Mouse (Mus musculus) spleen, adult 18-20 months (tissue): ENCODE measurements around the gene Magi1.

Source experiments
- DNase-seq, 2 experiments: peaks; one replicate each; pipeline ENCODE4 v3.0.0; 2022; ENCODE audit warnings: mixed read lengths in 2 of 2

Gene Magi1

DNA sequence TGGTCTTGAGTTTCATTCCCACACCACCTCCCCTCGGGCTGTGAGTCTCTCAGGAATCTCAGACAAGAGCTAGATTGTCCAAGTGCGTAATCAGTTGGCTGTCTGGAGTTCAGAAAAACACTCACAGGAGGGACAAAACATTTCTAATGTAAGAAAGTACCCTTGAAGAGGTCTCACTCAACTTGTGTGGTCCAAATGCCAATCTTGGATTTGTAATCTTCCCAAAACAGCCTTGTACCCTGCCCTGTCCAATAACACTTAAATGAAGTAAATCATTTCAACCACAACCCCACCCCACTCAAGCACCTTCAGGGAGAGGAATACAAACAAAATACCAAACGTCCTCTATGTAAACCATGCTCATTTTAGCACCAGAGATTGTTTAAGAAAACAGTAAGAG, 82.8 kb downstream of the Magi1 start:
- no peak for DNase-seq

DNA sequence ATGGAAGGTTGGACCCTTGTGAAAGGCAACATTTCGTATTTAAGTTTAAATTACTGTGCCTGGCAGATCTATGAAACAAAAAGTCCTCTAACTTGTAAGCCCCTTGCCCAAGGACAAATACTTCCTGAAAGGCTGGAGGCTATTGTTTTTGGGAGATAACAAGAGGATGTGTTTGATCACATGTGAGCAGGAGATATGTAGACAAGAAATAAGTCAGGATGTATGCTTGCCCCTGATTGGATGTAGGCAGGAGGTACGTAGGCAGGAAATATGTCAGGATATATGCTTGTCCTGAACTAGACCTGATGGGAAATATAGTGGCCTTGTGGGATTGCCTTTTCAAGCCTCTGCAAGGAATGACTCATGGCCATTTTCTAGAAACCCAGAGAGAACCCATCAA, 84.0 kb downstream of the Magi1 start:
- DNase-seq, result no peak

DNA sequence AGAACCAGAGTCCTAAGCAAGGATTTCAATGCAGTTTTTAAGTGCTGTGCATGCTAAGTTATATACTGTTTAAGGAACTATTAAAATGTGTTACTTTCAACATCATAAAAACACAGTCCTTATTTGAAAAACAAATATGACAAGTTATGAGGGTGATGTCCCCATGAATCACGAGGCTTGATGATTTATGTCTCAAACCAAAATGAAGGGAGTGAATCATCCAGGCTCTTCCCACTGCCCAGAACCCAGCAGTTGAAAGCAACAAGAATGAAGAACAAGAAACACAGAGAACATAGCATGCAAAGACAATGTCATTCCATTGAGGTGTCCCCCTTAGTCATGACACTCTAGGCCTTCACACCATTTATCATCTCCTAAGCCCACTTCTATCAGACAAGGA, 85.9 kb downstream of the Magi1 start:
- no peak for DNase-seq

DNA sequence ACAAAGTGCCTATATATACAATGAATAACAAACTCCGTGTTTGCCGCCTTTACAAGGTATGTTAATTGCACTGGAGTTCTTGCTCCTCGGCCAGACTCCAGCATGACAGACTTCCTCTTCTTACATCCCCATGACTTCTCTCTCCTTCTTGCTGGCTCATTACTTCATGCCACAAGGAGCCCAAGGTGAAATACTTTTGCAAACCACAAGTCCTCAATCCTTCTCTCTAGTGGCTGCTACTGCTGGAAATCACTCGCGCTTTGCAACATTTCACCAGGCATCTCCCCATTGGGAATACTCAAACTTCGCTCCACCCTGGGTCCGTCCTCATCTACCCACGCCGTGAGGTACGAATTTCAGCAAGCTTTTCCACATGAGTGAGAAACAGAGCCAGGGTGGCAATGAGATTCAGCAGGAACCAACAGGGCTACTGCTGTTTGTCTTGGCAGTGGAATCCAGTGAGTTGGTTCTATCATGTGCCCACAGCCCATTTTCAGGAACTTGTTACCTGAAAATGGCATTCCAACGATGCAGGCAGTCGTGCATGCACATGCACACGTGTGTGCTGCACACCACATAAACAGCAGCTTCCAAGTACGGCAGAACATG, 88.3 kb downstream of the Magi1 start:
- DNase-seq, result no peak

DNA sequence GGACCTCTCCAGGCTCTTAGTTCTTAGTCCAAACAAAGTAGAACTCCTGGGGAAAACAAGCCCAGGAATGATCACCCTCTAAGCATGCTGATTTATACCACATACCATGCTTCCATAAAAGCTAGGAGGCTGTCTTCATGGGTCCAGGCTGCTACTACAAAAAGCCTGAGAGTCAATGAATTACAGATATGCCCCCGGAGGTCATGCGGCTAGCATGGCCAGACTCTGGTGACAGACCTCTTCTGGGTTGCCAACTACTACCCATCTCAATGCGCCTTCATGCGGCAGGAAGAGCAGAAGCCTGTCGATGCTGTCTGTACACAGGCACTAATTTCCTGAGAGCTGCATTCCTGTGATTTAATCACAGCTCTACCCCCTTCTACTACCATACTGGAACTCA, 92.9 kb downstream of the Magi1 start:
- no peak for DNase-seq

- DNase-seq, result no peak
These were observed 94.3 kb downstream of the Magi1 start for GRCm38 (mm10) chr6:94189379-94189778.

GRCm38 (mm10) chr6:94186628-94187319, 96.9 kb downstream of the Magi1 start:
- no peak for DNase-seq

- DNase-seq, result no peak
These were observed 99.4 kb downstream of the Magi1 start for GRCm38 (mm10) chr6:94184268-94184667.

GRCm38 (mm10) chr6:94183354-94183851, 100.3 kb downstream of the Magi1 start:
- DNase-seq, result no peak

DNA sequence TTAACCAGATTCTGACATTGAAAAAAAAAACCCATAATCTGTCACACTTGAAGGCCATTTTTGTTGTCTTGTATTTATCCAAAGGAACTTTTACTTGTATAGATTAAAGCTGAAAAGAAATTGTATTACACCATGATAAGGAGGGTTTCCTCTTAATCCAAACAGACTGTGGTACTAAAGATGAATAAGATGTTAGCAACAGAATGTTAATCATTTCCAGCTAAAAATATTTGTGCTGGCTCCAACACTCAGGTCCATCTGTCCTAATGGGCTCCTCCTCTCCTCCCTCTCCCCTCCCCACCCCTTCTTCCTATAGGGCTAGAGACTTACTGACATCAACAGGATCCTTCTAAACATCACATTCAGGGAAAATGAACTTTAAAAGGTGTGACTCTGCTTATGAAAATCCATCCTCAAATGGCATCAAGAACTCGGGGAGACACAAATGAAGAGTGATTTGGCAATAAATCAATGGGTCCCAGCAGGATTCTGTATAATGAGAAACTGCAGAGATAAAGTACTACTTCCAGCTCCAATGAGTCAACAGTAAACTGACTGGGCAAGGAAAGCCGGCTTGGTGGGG, 102.0 kb downstream of the Magi1 start:
- DNase-seq, result no peak

DNA sequence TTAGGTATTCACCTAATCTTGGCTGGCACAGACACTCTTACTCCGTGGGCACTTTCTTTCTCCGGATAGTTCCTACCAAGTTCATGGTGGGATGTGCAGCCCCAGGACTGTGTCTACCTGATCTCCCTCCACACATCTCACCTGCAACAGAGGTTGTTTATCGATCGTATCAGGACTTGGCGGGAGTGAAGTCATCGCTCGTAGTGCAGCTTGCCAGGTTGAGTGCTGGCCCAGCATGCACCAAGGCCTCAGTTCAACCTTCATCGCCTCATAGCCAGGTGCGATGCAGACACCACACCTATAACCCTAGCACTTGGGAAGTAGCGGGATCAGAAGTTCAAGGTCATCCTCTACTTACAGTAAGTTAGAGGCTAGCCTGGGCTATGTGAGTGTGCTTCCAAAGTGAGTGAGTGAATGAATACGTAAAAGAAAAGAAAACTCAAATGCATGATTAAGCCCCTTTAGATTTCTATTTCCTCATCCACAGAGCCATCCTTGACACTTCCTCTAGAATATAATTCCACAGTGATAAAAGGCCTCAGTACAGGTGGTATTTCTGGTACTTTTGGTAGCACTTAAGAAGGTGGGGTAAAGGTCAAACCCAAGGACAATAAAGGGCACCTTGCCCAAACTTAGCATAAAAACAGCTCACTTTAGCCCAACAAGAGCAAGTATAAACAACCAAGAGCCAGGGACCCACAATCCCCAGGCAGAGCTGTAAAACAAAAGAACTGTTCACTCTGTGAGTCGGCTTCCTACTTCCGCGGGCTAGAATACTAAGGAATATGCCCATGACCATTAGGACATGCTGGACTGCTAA, 103.2 kb downstream of the Magi1 start:
- DNase-seq, result no peak

- no peak for DNase-seq
These were observed 106.2 kb downstream of the Magi1 start for GRCm38 (mm10) chr6:94177559-94177958.

- DNase-seq, result no peak
These were observed 107.0 kb downstream of the Magi1 start for GRCm38 (mm10) chr6:94176705-94177104.

DNA sequence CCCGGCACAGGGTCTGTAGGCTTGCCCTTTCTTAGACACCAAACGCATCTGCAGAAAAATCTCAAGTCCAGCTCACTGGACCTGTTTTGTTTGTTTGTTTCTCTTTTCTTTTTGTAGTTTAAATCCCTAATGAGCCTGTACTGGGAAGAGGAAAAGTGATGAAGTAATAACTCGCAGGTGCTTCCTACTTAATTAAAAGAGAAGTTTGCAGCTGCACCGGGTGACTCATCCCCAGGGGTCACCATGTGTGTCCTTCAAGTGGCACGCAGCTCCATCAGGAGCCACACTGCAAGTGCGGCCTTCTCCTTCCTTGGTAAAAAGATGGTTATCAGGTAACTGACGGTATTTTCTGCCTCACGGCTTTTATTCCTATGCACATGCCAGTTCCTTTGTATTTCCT, 112.5 kb downstream of the Magi1 start:
- no peak for DNase-seq

DNA sequence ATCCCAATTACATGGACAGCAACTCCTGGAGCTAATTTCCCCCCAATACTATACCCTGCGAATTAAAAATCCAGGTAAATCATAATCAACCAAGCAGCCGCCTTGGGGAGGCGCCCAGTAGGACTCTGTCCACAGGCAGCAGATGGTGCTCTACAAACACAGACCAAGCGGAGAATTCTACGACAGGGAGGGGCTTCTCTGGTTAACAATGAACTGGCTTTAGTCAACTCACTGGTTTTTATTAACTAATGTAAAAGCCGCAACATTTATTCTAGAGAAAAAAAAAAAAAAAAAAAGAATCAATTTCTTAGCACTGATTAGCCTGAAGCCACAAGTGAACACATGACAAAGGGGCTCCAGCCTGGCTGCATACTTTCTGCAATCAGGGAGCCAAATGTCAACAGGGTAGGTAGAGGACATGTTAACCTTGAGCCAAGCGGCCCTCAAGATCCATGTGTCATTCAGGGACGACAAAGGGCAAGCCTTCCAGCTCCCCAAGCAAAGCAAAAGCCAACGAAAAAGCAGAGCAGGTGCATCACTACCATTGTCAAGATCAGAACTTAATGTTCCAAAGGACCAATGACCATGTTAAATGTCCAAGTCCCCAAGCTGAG, 114.0 kb downstream of the Magi1 start:
- DNase-seq, result no peak

GRCm38 (mm10) chr6:94165951-94166350, 117.8 kb downstream of the Magi1 start:
- DNase-seq, result no peak

- no peak for DNase-seq
These were observed 118.8 kb downstream of the Magi1 start for GRCm38 (mm10) chr6:94164753-94165536.

GRCm38 (mm10) chr6:94163325-94163995, 120.3 kb downstream of the Magi1 start:
- no peak for DNase-seq

- no peak for DNase-seq
These were observed 120.8 kb downstream of the Magi1 start for GRCm38 (mm10) chr6:94162918-94163317.

DNA sequence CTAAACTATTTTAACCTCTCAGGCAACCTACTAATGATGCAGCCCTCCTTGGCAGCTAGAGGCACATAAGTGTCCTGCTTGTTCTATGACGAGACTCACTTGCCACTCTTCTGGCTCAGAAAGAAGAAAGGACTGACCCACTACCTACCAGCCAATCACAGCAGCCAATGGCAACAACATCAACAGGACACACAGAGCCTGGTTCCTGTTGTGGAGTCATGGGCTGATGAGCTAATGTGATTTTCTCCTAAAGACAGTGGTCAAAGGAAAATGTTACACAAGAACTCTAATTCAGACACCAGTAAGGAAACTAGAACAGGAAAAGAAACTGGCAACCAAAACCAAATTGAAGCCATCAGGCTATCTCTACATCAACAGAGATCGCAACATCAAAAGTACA, 124.5 kb downstream of the Magi1 start:
- no peak for DNase-seq

DNA sequence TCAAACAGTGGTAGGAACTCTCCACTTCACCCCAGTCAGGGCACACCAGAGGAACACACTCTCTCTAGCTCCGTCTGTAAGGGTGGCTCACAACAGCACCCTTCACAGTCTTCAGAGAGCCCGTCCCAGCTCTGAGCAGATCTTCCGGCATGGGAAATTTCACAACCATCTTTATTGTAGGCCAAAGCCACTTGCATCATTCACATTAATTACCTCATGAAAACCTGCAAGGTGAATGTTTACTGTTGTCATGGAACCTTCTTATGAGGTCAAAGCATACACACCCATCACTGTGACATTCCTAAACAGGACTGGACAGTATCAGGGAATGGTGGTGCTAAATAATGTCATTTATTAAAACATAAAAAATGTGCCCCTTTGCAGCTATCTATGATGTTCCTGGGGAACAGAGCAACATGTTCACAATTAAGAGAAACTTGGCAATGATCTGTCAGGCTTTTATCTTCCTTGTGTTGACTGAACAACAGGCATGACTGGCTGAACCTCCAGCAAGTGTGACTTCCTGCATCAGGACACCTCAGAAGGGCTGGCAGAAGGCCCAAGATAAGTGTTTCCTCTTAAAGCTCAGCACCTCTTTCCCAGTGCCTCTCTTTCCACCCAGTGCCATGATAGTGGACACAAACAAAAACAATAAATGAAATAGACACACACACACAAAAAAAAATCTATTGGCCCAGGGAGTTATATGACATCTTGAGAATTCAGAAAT, 125.4 kb downstream of the Magi1 start:
- no peak for DNase-seq
